Mouse (Mus musculus) midbrain, embryonic 14.5 days (tissue): ENCODE data around the gene Npvf. TPM values are rescaled to one million over a fixed set of nuclear protein-coding genes. Genes with fewer than 3 reads are reported as not detected.
"Not testable (repeated sequence)": the region's sequence is repeated elsewhere in the genome, so short reads cannot be mapped to it uniquely, and the experiment has no call there.

Experiments used
- ATAC-seq: fragments of 200-750 bp; cut with Nextera tagmentation; 2 replicates; pipeline ENCODE4 v1.8.0; 2017; ENCODE audit warnings: moderate number of reproducible peaks, moderate library complexity; ENCODE audit not compliant: low FRiP score, low TSS enrichment
- DNase-seq: peaks from one replicate; pipeline ENCODE4 v3.0.0-alpha.2; 2015
- H3K27ac ChIP-seq: fragments of 300-500 bp; sonication (generic); replicated peaks from 2 replicates; pipeline ENCODE4 v1.5.1; 2014; ENCODE audit warnings: mild to moderate bottlenecking, low read depth, low read length, moderate library complexity
- H3K27me3 ChIP-seq: fragments of 300-500 bp; sonication (generic); 2 replicates; pipeline ENCODE4 v1.6.1; 2014; ENCODE audit warnings: low read length, control low read depth, mixed read lengths; ENCODE audit not compliant: control insufficient read depth, insufficient read depth
- H3K36me3 ChIP-seq: fragments of 300-500 bp; sonication (generic); 2 replicates; pipeline ENCODE4 v1.6.1; 2014; ENCODE audit warnings: low read length, control low read depth; ENCODE audit not compliant: control insufficient read depth, insufficient read depth
- H3K4me1 ChIP-seq: fragments of 300-500 bp; sonication (generic); 2 replicates; pipeline ENCODE4 v1.6.1; 2014; ENCODE audit warnings: mild to moderate bottlenecking, antibody characterized with exemption, low read length, control low read depth; ENCODE audit not compliant: control insufficient read depth, insufficient read depth
- H3K4me2 ChIP-seq: fragments of 300-500 bp; sonication (generic); 2 replicates; pipeline ENCODE4 v1.6.1; 2014; ENCODE audit warnings: mild to moderate bottlenecking, low read length, moderate library complexity
- H3K4me3 ChIP-seq: fragments of 300-500 bp; sonication (generic); replicated peaks from 2 replicates; pipeline ENCODE4 v1.5.1; 2014; ENCODE audit warnings: low read depth, low read length
- H3K9ac ChIP-seq: fragments of 300-500 bp; sonication (generic); replicated peaks from 2 replicates; pipeline ENCODE4 v1.6.1; 2014; ENCODE audit warnings: mild to moderate bottlenecking, low read length, moderate library complexity
- H3K9me3 ChIP-seq: fragments of 300-500 bp; sonication (generic); 2 replicates; pipeline ENCODE4 v1.6.1; 2016; ENCODE audit warnings: low read length, control low read depth, mixed read lengths; ENCODE audit not compliant: control insufficient read depth
- WGBS: fragments of 180-500 bp; shearing (Covaris S2); extraction: QIAGEN DNeasy Blood & Tissue Kit; methylation state at CpG from one replicate; pipeline ENCODE4 v1.1.7; 2014; 5-methylcytosine and 5-hydroxymethylcytosine counted together
- polyA plus RNA-seq: library from polyadenylated mRNA; unstranded; fragments of >200 nt; fragmentation: Nextera tagmentation; extraction: Ambion mirVana; gene quantifications from 2 replicates; pipeline ENCODE4 v1.2.1, GENCODE M21; 2014

The Npvf gene
- polyA plus RNA-seq, 1 experiment from 2014 or later = 0.37 TPM

DNA sequence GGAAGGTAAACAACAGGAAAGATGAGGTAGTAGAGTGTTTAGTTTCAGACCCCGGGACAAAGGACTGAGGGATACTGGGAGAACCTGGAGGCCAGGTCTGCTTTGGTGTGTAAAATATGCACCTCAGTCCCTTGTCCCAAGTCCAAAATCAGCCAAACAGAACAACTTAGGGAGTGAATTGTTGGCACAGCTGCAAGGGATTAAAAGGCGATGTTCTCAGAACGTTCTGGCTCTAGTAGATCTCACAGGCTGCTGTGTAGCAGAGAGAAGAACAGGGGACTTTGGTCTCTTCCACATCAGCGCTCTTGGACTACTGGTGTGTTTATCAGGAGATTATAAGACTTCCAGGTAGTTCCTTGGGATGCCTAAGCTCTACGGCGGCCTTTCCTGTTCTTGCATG lies 6.6 kb downstream of the Npvf start:
- Histone ChIP-seq H3K4me2 (no peak overlapping the region), H3K4me3 (no peak overlapping the region), H3K4me1 (peaks cover 9% of the 10 kb centered on the region; the same call in 1 of the 2 replicates), H3K9me3 (no peaks in the 10 kb centered on the region), H3K27me3 (no peaks in the 10 kb centered on the region), H3K9ac (no peak overlapping the region), H3K27ac (no peak overlapping the region), H3K36me3 (no peaks in the 10 kb centered on the region)
- ATAC-seq = no peak
- DNase-seq = no peak
- 73% methylated on average over 6 of the region's 6 CpGs for WGBS

GRCm38 (mm10) chr6:50646659-50647058 lies 7.6 kb downstream of the Npvf start:
- no peak overlapping the region for H3K9ac ChIP-seq
- WGBS = 48% methylated on average over 3 of the region's 3 CpGs
- DNase-seq = no peak

GRCm38 (mm10) chr6:50644701-50645100 lies 9.5 kb downstream of the Npvf start:
- ATAC-seq = no peak
- peaks cover 9% of the 10 kb centered on the region; the same call in 1 of the 2 replicates for H3K4me1 ChIP-seq
- WGBS = 89% methylated on average over 3 of the region's 3 CpGs

More at GRCm38 (mm10) chr6:50646659-50647058, 7.6 kb downstream of the Npvf start:
- no peak for ATAC-seq
- Histone ChIP-seq H3K27me3 (no peaks in the 10 kb centered on the region), H3K4me3 (no peak overlapping the region), H3K27ac (no peak overlapping the region), H3K4me2 (no peak overlapping the region), H3K4me1 (peaks cover 9% of the 10 kb centered on the region; the same call in 1 of the 2 replicates), H3K9me3 (no peaks in the 10 kb centered on the region), H3K36me3 (no peaks in the 10 kb centered on the region)

GRCm38 (mm10) chr6:50641898-50642297 lies 12.3 kb downstream of the Npvf start:
- no peak overlapping the region for H3K4me2 ChIP-seq
- 86% methylated on average over 5 of the region's 5 CpGs for WGBS
- no peak for DNase-seq
- H3K4me1 ChIP-seq = peaks cover 9% of the 10 kb centered on the region; the same call in 1 of the 2 replicates
- H3K9ac ChIP-seq = no peak overlapping the region
- no peaks in the 10 kb centered on the region for H3K27me3 ChIP-seq
- no peaks in the 10 kb centered on the region for H3K36me3 ChIP-seq
- no peaks in the 10 kb centered on the region for H3K9me3 ChIP-seq
- H3K4me3 ChIP-seq = no peak overlapping the region
- H3K27ac ChIP-seq = no peak overlapping the region
- no peak for ATAC-seq

More at GRCm38 (mm10) chr6:50644701-50645100, 9.5 kb downstream of the Npvf start:
- H3K4me3 ChIP-seq = no peak overlapping the region
- no peaks in the 10 kb centered on the region for H3K27me3 ChIP-seq
- no peak overlapping the region for H3K9ac ChIP-seq
- no peak overlapping the region for H3K27ac ChIP-seq
- no peak for DNase-seq
- H3K36me3 ChIP-seq = no peaks in the 10 kb centered on the region
- H3K9me3 ChIP-seq = no peaks in the 10 kb centered on the region
- H3K4me2 ChIP-seq = no peak overlapping the region

GRCm38 (mm10) chr6:50640377-50640776 lies 13.9 kb downstream of the Npvf start:
- Histone ChIP-seq H3K9me3 (no peaks in the 10 kb centered on the region), H3K27me3 (no peaks in the 10 kb centered on the region), H3K27ac (no peak overlapping the region), H3K4me3 (no peak overlapping the region), H3K9ac (no peak overlapping the region), H3K36me3 (no peaks in the 10 kb centered on the region), H3K4me2 (no peak overlapping the region), H3K4me1 (peaks cover 9% of the 10 kb centered on the region; the same call in 1 of the 2 replicates)
- DNase-seq = no peak
- no peak for ATAC-seq
- 81% methylated on average over 4 of the region's 4 CpGs for WGBS

DNA sequence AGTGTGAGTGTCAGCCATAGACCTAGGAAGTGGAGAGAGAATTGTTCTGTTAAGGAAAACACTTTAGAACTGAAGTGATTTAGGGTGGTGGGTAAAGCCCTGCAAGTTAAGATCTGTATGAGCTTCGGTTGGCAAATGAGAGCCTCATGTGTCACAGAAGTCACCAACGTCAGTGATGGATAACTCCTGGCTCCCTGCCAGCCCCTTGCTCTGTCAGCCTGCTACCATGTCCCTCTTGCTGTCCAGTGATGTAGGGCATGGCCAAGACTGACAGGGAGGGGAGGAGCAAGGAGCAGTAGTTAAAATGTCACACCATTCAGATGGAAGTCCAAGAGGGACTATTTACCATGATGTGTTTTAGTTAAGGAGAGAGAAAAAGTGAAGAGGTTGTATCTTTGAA lies 14.6 kb downstream of the Npvf start:
- H3K9ac ChIP-seq = no peak overlapping the region
- WGBS = 60% methylated on average over 2 of the region's 2 CpGs
- H3K9me3 ChIP-seq = no peaks in the 10 kb centered on the region; the same call in 1 of the 2 replicates
- no peaks in the 10 kb centered on the region for H3K27me3 ChIP-seq
- no peak overlapping the region for H3K4me3 ChIP-seq
- H3K36me3 ChIP-seq = no peaks in the 10 kb centered on the region
- no peak overlapping the region for H3K27ac ChIP-seq
- peaks cover 9% of the 10 kb centered on the region; the same call in 1 of the 2 replicates for H3K4me1 ChIP-seq
- H3K4me2 ChIP-seq = no peak overlapping the region
- DNase-seq (no peak), ATAC-seq (no peak)

- not testable (repeated sequence) for ATAC-seq
Observed at GRCm38 (mm10) chr6:50626170-50626569, 28.1 kb downstream of the Npvf start.

GRCm38 (mm10) chr6:50618273-50618672 lies 36.0 kb downstream of the Npvf start:
- H3K9me3 ChIP-seq, H3K9ac ChIP-seq, H3K27ac ChIP-seq, H3K27me3 ChIP-seq, H3K4me1 ChIP-seq, H3K4me2 ChIP-seq, DNase-seq, H3K4me3 ChIP-seq, ATAC-seq, H3K36me3 ChIP-seq: not testable (repeated sequence)
- 89% methylated on average over 1 of the region's 1 CpGs for WGBS

More at GRCm38 (mm10) chr6:50626170-50626569, 28.1 kb downstream of the Npvf start:
- not testable (repeated sequence) for H3K36me3 ChIP-seq, H3K9ac ChIP-seq, H3K4me2 ChIP-seq, H3K27me3 ChIP-seq, H3K9me3 ChIP-seq, DNase-seq, H3K27ac ChIP-seq, H3K4me1 ChIP-seq, H3K4me3 ChIP-seq
- 73% methylated on average over 2 of the region's 2 CpGs for WGBS

- Histone ChIP-seq H3K36me3 (no peaks in the 10 kb centered on the region), H3K9me3 (no peaks in the 10 kb centered on the region), H3K27ac (no peak overlapping the region), H3K9ac (no peak overlapping the region), H3K4me3 (no peak overlapping the region), H3K4me2 (no peak overlapping the region), H3K27me3 (no peaks in the 10 kb centered on the region), H3K4me1 (0 out of 2 replicates have a peak, but pooled peaks cover 6% of the 10 kb centered on the region)
- 33% methylated on average over 4 of the region's 4 CpGs for WGBS
- peak; percentile 24 for DNase-seq
- ATAC-seq = no peak
Observed at GRCm38 (mm10) chr6:50601620-50602019, 52.6 kb downstream of the Npvf start.
